Mouse (Mus musculus) embryonic facial prominence, embryonic 11.5 days (tissue): ENCODE measurements at regions not wholly inside any gene's neighbourhood (a gene's known extent, or its start where the extent isn't known, plus 50 kb on each side); places are given as distances from the start of the nearest gene placed in this dataset.

Experiments
- ATAC-seq: fragments of 200-750 bp; cut with Nextera tagmentation; replicated peaks from 2 replicates; pipeline ENCODE4 v1.8.0; 2017; ENCODE audit warnings: low read depth; ENCODE audit not compliant: insufficient number of reproducible peaks, low FRiP score, low TSS enrichment
- DNase-seq: peaks from one replicate; pipeline ENCODE4 v3.0.0-alpha.2; 2015; ENCODE audit warnings: low spot score
- H3K27ac ChIP-seq: fragments of 300-500 bp; sonication (generic); replicated peaks from 2 replicates; pipeline ENCODE4 v1.5.1; 2014; ENCODE audit warnings: mild to moderate bottlenecking, low read depth, low read length, control low read depth
- H3K27me3 ChIP-seq: fragments of 300-500 bp; sonication (generic); 2 replicates; pipeline ENCODE4 v1.6.1; 2014; ENCODE audit warnings: mild to moderate bottlenecking, low read length, moderate library complexity, mixed read lengths; ENCODE audit not compliant: control insufficient read depth, insufficient read depth
- H3K36me3 ChIP-seq: fragments of 300-500 bp; sonication (generic); replicated peaks from 2 replicates; pipeline ENCODE4 v1.6.1; 2014; ENCODE audit warnings: low read depth, mild to moderate bottlenecking, low read length, moderate library complexity, mixed read lengths; ENCODE audit not compliant: control insufficient read depth, insufficient read depth
- H3K4me1 ChIP-seq: fragments of 300-500 bp; sonication (generic); 2 replicates; pipeline ENCODE4 v1.6.1; 2014; ENCODE audit warnings: low read length, mixed read lengths; ENCODE audit not compliant: control insufficient read depth, insufficient read depth
- H3K4me2 ChIP-seq: fragments of 300-500 bp; sonication (generic); 2 replicates; pipeline ENCODE4 v1.6.1; 2014; ENCODE audit warnings: low read depth, mild to moderate bottlenecking, control low read depth, low read length, moderate library complexity
- H3K4me3 ChIP-seq: fragments of 300-500 bp; sonication (generic); 2 replicates; pipeline ENCODE4 v1.5.1; 2014; ENCODE audit warnings: low read depth, low read length, control low read depth
- H3K9ac ChIP-seq: fragments of 300-500 bp; sonication (generic); replicated peaks from 2 replicates; pipeline ENCODE4 v1.6.1; 2014; ENCODE audit warnings: mild to moderate bottlenecking, control low read depth, low read length
- H3K9me3 ChIP-seq: fragments of 300-500 bp; sonication (generic); replicated peaks from 2 replicates; pipeline ENCODE4 v1.6.1; 2016; ENCODE audit warnings: mild to moderate bottlenecking, low read length, inconsistent platforms, mixed read lengths; ENCODE audit not compliant: control insufficient read depth
- WGBS: fragments of 180-500 bp; shearing (Covaris S2); extraction: QIAGEN DNeasy Blood & Tissue Kit; methylation state at CpG from one replicate; pipeline ENCODE4 v1.1.7; 2014; 5-methylcytosine and 5-hydroxymethylcytosine counted together

GRCm38 (mm10) chr4:40334841-40335240, 55.6 kb upstream of the Ndufb6 start:
- H3K9ac ChIP-seq: no peak overlapping the region
- no peaks in the 10 kb centered on the region for H3K4me1 ChIP-seq
- ATAC-seq (no peak), DNase-seq (no peak)
- no peaks in the 10 kb centered on the region for H3K36me3 ChIP-seq
- H3K9me3 ChIP-seq: no peaks in the 10 kb centered on the region
- no peak overlapping the region for H3K4me2 ChIP-seq
- no peaks in the 10 kb centered on the region for H3K27me3 ChIP-seq
- no peak overlapping the region for H3K4me3 ChIP-seq
- H3K27ac ChIP-seq: no peak overlapping the region
- WGBS: 59% methylated on average over 1 of the region's 1 CpGs

- Histone ChIP-seq H3K4me1 (no peaks in the 10 kb centered on the region), H3K36me3 (no peaks in the 10 kb centered on the region)
- no peak for ATAC-seq
Measured at GRCm38 (mm10) chr4:40329737-40330136, 50.5 kb upstream of the Ndufb6 start.

More at GRCm38 (mm10) chr4:40329737-40330136, 50.5 kb upstream of the Ndufb6 start:
- WGBS: 77% methylated on average over 5 of the region's 5 CpGs
- Histone ChIP-seq H3K4me3 (no peak overlapping the region), H3K27me3 (no peaks in the 10 kb centered on the region), H3K9me3 (no peaks in the 10 kb centered on the region), H3K27ac (no peak overlapping the region), H3K9ac (no peak overlapping the region), H3K4me2 (no peak overlapping the region)
- DNase-seq: no peak
